Mouse (Mus musculus) colon, adult 2 months (tissue): Measurements from ENCODE around the gene Tnfrsf21. TPM values are rescaled to one million over a fixed set of nuclear protein-coding genes. Genes with fewer than 3 reads are reported as not detected.

Source experiments
- polyA plus RNA-seq: library from polyadenylated mRNA; depleted of rRNA; stranded (reverse); fragments of >200 nt; gene quantifications from 2 replicates; pipeline ENCODE4 v1.2.3, GENCODE M21; 2012; rRNA removed

Gene Tnfrsf21
- 78.4 and 84.9 TPM in 2 replicates for polyA plus RNA-seq

DNA sequence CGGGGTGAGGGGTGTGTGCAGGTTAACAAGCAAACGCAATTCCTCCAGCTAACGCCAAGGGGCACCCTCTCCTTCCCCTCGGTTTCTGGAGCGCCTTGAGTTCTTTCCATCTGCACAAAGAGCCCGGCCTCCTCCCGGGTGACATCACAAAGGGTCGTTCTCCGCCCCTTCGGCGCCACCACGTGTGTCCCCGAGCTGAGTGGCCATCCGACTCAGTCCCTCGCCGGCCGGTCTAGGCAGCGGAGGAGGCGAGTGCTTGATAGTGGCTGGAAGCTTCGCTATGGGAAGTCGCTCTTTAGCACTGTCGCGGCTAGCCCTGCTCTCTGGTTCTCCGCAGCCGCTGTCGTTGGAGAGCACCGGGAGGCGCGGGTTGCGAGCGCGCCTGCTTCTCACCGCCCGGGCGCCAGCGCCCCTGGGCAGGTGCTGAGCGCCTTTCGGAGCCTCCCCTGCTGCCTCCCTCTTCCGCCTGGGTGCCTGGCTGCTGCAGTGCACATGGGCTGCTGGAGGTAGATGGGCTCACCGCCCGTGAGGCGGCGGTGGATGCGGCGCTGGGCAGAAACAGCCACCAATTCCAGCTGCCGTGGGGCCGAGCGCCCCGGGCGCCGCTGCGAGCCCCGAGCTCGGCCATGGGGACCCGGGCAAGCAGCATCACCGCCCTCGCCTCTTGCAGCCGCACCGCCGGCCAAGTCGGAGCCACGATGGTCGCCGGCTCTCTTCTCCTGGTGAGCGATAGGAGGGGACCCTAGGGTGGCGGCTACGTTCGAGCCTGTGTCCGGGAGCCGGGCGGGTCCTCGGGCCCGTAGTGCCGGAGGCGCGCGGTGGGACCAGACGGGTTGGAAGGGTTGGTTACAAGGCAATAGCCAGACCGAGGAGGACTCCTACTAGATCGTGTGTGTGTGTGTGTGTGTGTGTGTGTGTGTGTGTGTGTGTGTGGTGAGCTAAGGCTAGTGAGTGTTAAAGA, at the start of gene Tnfrsf21:
TSS of gene Tnfrsf21 (plus strand) at position 185 of the 961 bp plus-strand sequence.

Other genes with a start within 250 kb of the Tnfrsf21 start
- 27.9 and 32.8 TPM in 2 replicates for gene Cd2ap, start 139.9 kb upstream of the Tnfrsf21 start, polyA plus RNA-seq